Mouse (Mus musculus): Measurements from ENCODE around the gene Fgfr2. TPM values are rescaled to one million over a fixed set of nuclear protein-coding genes. Genes with fewer than 3 reads are reported as not detected.

Fgfr2 gene
- polyA plus RNA-seq, 1 experiment from 2014 or later: 93.6 TPM

GRCm38 (mm10) chr7:131027557-131027956 lies 2095.6 kb downstream of the Fgfr2 start:
- no peaks in the 10 kb centered on the region for H3K9me3 ChIP-seq (ENCODE audit: control insufficient read depth, low read length)
- 79% methylated on average over 1 of the region's 1 CpGs for WGBS
- ATAC-seq (replicated peaks; ENCODE audit: low FRiP score): no peak
- H3K36me3 ChIP-seq (ENCODE audit: control insufficient read depth, insufficient read depth, low read length): no peaks in the 10 kb centered on the region
- no peak overlapping the region for H3K4me3 ChIP-seq (ENCODE audit: low read depth, low read length)
- H3K27me3 ChIP-seq (ENCODE audit: control insufficient read depth, insufficient read depth, low read length): no peaks in the 10 kb centered on the region
- no peak overlapping the region for H3K4me2 ChIP-seq (ENCODE audit: low read depth, low read length, severe bottlenecking)
- no peak for DNase-seq (ENCODE audit: low spot score)
- H3K4me1 ChIP-seq (replicated peaks; ENCODE audit: control insufficient read depth, insufficient read depth, low read length): no peaks in the 10 kb centered on the region
- no peak overlapping the region for H3K27ac ChIP-seq (ENCODE audit: low read depth, low read length)
- no peak overlapping the region for H3K9ac ChIP-seq (ENCODE audit: low read length)

- no peak overlapping the region for H3K9ac ChIP-seq (ENCODE audit: low read length)
- DNase-seq (ENCODE audit: low spot score): no peak
- H3K4me1 ChIP-seq (replicated peaks; ENCODE audit: control insufficient read depth, insufficient read depth, low read length): no peaks in the 10 kb centered on the region
- no peak overlapping the region for H3K4me3 ChIP-seq (ENCODE audit: low read depth, low read length)
- ATAC-seq (replicated peaks; ENCODE audit: low FRiP score): no peak
- H3K27me3 ChIP-seq (ENCODE audit: control insufficient read depth, insufficient read depth, low read length): no peaks in the 10 kb centered on the region
- WGBS: 81% methylated on average over 1 of the region's 1 CpGs
- H3K4me2 ChIP-seq (ENCODE audit: low read depth, low read length, severe bottlenecking): no peak overlapping the region
- no peaks in the 10 kb centered on the region for H3K9me3 ChIP-seq (ENCODE audit: control insufficient read depth, low read length)
- H3K36me3 ChIP-seq (ENCODE audit: control insufficient read depth, insufficient read depth, low read length): no peaks in the 10 kb centered on the region
- H3K27ac ChIP-seq (ENCODE audit: low read depth, low read length): no peak overlapping the region
Observed at GRCm38 (mm10) chr7:131024807-131025206, 2098.3 kb downstream of the Fgfr2 start.

GRCm38 (mm10) chr7:131019181-131019580 lies 2104.0 kb downstream of the Fgfr2 start:
- 90% methylated on average over 2 of the region's 2 CpGs for WGBS
- H3K4me1 ChIP-seq (replicated peaks; ENCODE audit: control insufficient read depth, insufficient read depth, low read length): no peaks in the 10 kb centered on the region
- H3K4me3 ChIP-seq (ENCODE audit: low read depth, low read length): no peak overlapping the region
- DNase-seq (ENCODE audit: low spot score) (no peak), ATAC-seq (replicated peaks; ENCODE audit: low FRiP score) (no peak)
- H3K9me3 ChIP-seq (ENCODE audit: control insufficient read depth, low read length): no peaks in the 10 kb centered on the region
- H3K36me3 ChIP-seq (ENCODE audit: control insufficient read depth, insufficient read depth, low read length): no peaks in the 10 kb centered on the region
- H3K27ac ChIP-seq (ENCODE audit: low read depth, low read length): no peak overlapping the region
- no peak overlapping the region for H3K9ac ChIP-seq (ENCODE audit: low read length)
- no peaks in the 10 kb centered on the region for H3K27me3 ChIP-seq (ENCODE audit: control insufficient read depth, insufficient read depth, low read length)
- no peak overlapping the region for H3K4me2 ChIP-seq (ENCODE audit: low read depth, low read length, severe bottlenecking)

- no peaks in the 10 kb centered on the region for H3K27me3 ChIP-seq (ENCODE audit: control insufficient read depth, insufficient read depth, low read length)
- no peak overlapping the region for H3K27ac ChIP-seq (ENCODE audit: low read depth, low read length)
- no peaks in the 10 kb centered on the region for H3K4me1 ChIP-seq (replicated peaks; ENCODE audit: control insufficient read depth, insufficient read depth, low read length)
- no peaks in the 10 kb centered on the region for H3K36me3 ChIP-seq (ENCODE audit: control insufficient read depth, insufficient read depth, low read length)
- H3K4me3 ChIP-seq (ENCODE audit: low read depth, low read length): no peak overlapping the region
- H3K9me3 ChIP-seq (ENCODE audit: control insufficient read depth, low read length): no peaks in the 10 kb centered on the region
- DNase-seq (ENCODE audit: low spot score) (no peak), ATAC-seq (replicated peaks; ENCODE audit: low FRiP score) (no peak)
- whole genome bisulfite sequencing: 92% methylated on average over 1 of the region's 1 CpGs
- H3K9ac ChIP-seq (ENCODE audit: low read length): no peak overlapping the region
- H3K4me2 ChIP-seq (ENCODE audit: low read depth, low read length, severe bottlenecking): no peak overlapping the region
Observed at GRCm38 (mm10) chr7:131011901-131012300, 2111.2 kb downstream of the Fgfr2 start.

- Histone ChIP-seq H3K27me3 (ENCODE audit: control insufficient read depth, insufficient read depth, low read length) (no peaks in the 10 kb centered on the region), H3K9me3 (ENCODE audit: control insufficient read depth, low read length) (peaks cover 3% of the 10 kb centered on the region; the same call in 1 of the 2 replicates), H3K9ac (ENCODE audit: low read length) (no peak overlapping the region), H3K4me3 (ENCODE audit: low read depth, low read length) (no peak overlapping the region), H3K4me1 (replicated peaks; ENCODE audit: control insufficient read depth, insufficient read depth, low read length) (no peaks in the 10 kb centered on the region), H3K36me3 (ENCODE audit: control insufficient read depth, insufficient read depth, low read length) (no peaks in the 10 kb centered on the region), H3K27ac (ENCODE audit: low read depth, low read length) (no peak overlapping the region), H3K4me2 (ENCODE audit: low read depth, low read length, severe bottlenecking) (no peak overlapping the region)
- 86% methylated on average over 5 of the region's 5 CpGs for WGBS
- no peak for DNase-seq (ENCODE audit: low spot score)
- no peak for ATAC-seq (replicated peaks; ENCODE audit: low FRiP score)
Observed at GRCm38 (mm10) chr7:131009178-131009577, 2114.0 kb downstream of the Fgfr2 start.

- H3K9me3 ChIP-seq (ENCODE audit: control insufficient read depth, low read length): peaks cover 3% of the 10 kb centered on the region; the same call in 1 of the 2 replicates
- 96% methylated on average over 2 of the region's 2 CpGs for WGBS
- H3K27me3 ChIP-seq (ENCODE audit: control insufficient read depth, insufficient read depth, low read length): no peaks in the 10 kb centered on the region
- DNase-seq (ENCODE audit: low spot score) (no peak), ATAC-seq (replicated peaks; ENCODE audit: low FRiP score) (no peak)
- H3K4me2 ChIP-seq (ENCODE audit: low read depth, low read length, severe bottlenecking): no peak overlapping the region
- no peak overlapping the region for H3K27ac ChIP-seq (ENCODE audit: low read depth, low read length)
- H3K4me3 ChIP-seq (ENCODE audit: low read depth, low read length): no peak overlapping the region
- no peaks in the 10 kb centered on the region for H3K4me1 ChIP-seq (replicated peaks; ENCODE audit: control insufficient read depth, insufficient read depth, low read length)
- no peaks in the 10 kb centered on the region for H3K36me3 ChIP-seq (ENCODE audit: control insufficient read depth, insufficient read depth, low read length)
- no peak overlapping the region for H3K9ac ChIP-seq (ENCODE audit: low read length)
Observed at GRCm38 (mm10) chr7:131007221-131007620, 2115.9 kb downstream of the Fgfr2 start.

- 88% methylated on average over 5 of the region's 5 CpGs for WGBS
- H3K27me3 ChIP-seq (ENCODE audit: control insufficient read depth, insufficient read depth, low read length): no peaks in the 10 kb centered on the region
- H3K36me3 ChIP-seq (ENCODE audit: control insufficient read depth, insufficient read depth, low read length): no peaks in the 10 kb centered on the region
- H3K4me3 ChIP-seq (ENCODE audit: low read depth, low read length): no peak overlapping the region
- no peak for ATAC-seq (replicated peaks; ENCODE audit: low FRiP score)
- H3K9ac ChIP-seq (ENCODE audit: low read length): no peak overlapping the region
- no peaks in the 10 kb centered on the region for H3K4me1 ChIP-seq (replicated peaks; ENCODE audit: control insufficient read depth, insufficient read depth, low read length)
- no peak overlapping the region for H3K4me2 ChIP-seq (ENCODE audit: low read depth, low read length, severe bottlenecking)
- no peak for DNase-seq (ENCODE audit: low spot score)
- H3K27ac ChIP-seq (ENCODE audit: low read depth, low read length): no peak overlapping the region
- peaks cover 3% of the 10 kb centered on the region; the same call in 1 of the 2 replicates for H3K9me3 ChIP-seq (ENCODE audit: control insufficient read depth, low read length)
Observed at GRCm38 (mm10) chr7:131004071-131004470, 2119.1 kb downstream of the Fgfr2 start.

GRCm38 (mm10) chr7:131001976-131002726 lies 2121.0 kb downstream of the Fgfr2 start:
- WGBS: 88% methylated on average over 12 of the region's 12 CpGs
- no peaks in the 10 kb centered on the region for H3K36me3 ChIP-seq (ENCODE audit: control insufficient read depth, insufficient read depth, low read length)
- ATAC-seq (replicated peaks; ENCODE audit: low FRiP score): no peak

GRCm38 (mm10) chr7:130993907-130994306 lies 2129.2 kb downstream of the Fgfr2 start:
- no peak overlapping the region for H3K9ac ChIP-seq (ENCODE audit: low read length)
- no peak for ATAC-seq (replicated peaks; ENCODE audit: low FRiP score)
- WGBS: 50% methylated on average over 8 of the region's 8 CpGs
- no peak overlapping the region for H3K4me2 ChIP-seq (ENCODE audit: low read depth, low read length, severe bottlenecking)
- no peaks in the 10 kb centered on the region for H3K27me3 ChIP-seq (ENCODE audit: control insufficient read depth, insufficient read depth, low read length)
- H3K27ac ChIP-seq (ENCODE audit: low read depth, low read length): no peak overlapping the region
- no peaks in the 10 kb centered on the region for H3K36me3 ChIP-seq (ENCODE audit: control insufficient read depth, insufficient read depth, low read length)
- no peaks in the 10 kb centered on the region for H3K4me1 ChIP-seq (replicated peaks; ENCODE audit: control insufficient read depth, insufficient read depth, low read length)
- no peaks in the 10 kb centered on the region for H3K9me3 ChIP-seq (ENCODE audit: control insufficient read depth, low read length)
- DNase-seq (ENCODE audit: low spot score): no peak
- no peak overlapping the region for H3K4me3 ChIP-seq (ENCODE audit: low read depth, low read length)

More at GRCm38 (mm10) chr7:131001976-131002726, 2121.0 kb downstream of the Fgfr2 start:
- no peak overlapping the region for H3K27ac ChIP-seq (ENCODE audit: low read depth, low read length)
- no peak overlapping the region for H3K4me2 ChIP-seq (ENCODE audit: low read depth, low read length, severe bottlenecking)
- H3K9me3 ChIP-seq (ENCODE audit: control insufficient read depth, low read length): peaks cover 3% of the 10 kb centered on the region; the same call in 1 of the 2 replicates
- H3K9ac ChIP-seq (ENCODE audit: low read length): no peak overlapping the region
- H3K4me3 ChIP-seq (ENCODE audit: low read depth, low read length): no peak overlapping the region
- DNase-seq (ENCODE audit: low spot score): no peak
- no peaks in the 10 kb centered on the region for H3K27me3 ChIP-seq (ENCODE audit: control insufficient read depth, insufficient read depth, low read length)
- H3K4me1 ChIP-seq (replicated peaks; ENCODE audit: control insufficient read depth, insufficient read depth, low read length): no peaks in the 10 kb centered on the region
